Mouse (Mus musculus) embryonic facial prominence, embryonic 15.5 days (tissue): ENCODE data around the gene 4930404H24Rik. TPM values are rescaled to one million over a fixed set of nuclear protein-coding genes. Genes with fewer than 3 reads are reported as not detected.
A peak's percentile ranks its signal among the peaks of the same experiment; 100 is the strongest.

Experiments
- ATAC-seq: fragments of 200-750 bp; cut with Nextera tagmentation; 2 replicates; pipeline ENCODE4 v1.8.0; 2017; ENCODE audit warnings: low read depth, moderate TSS enrichment; ENCODE audit not compliant: insufficient number of reproducible peaks, low FRiP score, low TSS enrichment
- H3K27ac ChIP-seq: fragments of 300-500 bp; sonication (generic); replicated peaks from 2 replicates; pipeline ENCODE4 v1.5.1; 2015; ENCODE audit warnings: mild to moderate bottlenecking, inconsistent platforms
- H3K27me3 ChIP-seq: fragments of 300-500 bp; sonication (generic); 2 replicates; pipeline ENCODE4 v1.6.1; 2015; ENCODE audit warnings: inconsistent platforms
- H3K36me3 ChIP-seq: fragments of 300-500 bp; sonication (generic); 2 replicates; pipeline ENCODE4 v1.6.1; 2015; ENCODE audit warnings: mild to moderate bottlenecking, inconsistent platforms
- H3K4me1 ChIP-seq: fragments of 300-500 bp; sonication (generic); 2 replicates; pipeline ENCODE4 v1.6.1; 2015; ENCODE audit warnings: inconsistent platforms
- H3K4me2 ChIP-seq: fragments of 300-500 bp; sonication (generic); replicated peaks from 2 replicates; pipeline ENCODE4 v1.6.1; 2015; ENCODE audit warnings: mild to moderate bottlenecking, inconsistent platforms
- H3K4me3 ChIP-seq: fragments of 300-500 bp; sonication (generic); replicated peaks from 2 replicates; pipeline ENCODE4 v1.5.1; 2015; ENCODE audit warnings: mild to moderate bottlenecking, inconsistent platforms
- H3K9ac ChIP-seq: fragments of 300-500 bp; sonication (generic); 2 replicates; pipeline ENCODE4 v1.6.1; 2015; ENCODE audit warnings: inconsistent platforms
- H3K9me3 ChIP-seq: fragments of 300-500 bp; sonication (generic); replicated peaks from 2 replicates; pipeline ENCODE4 v1.6.1; 2016; ENCODE audit warnings: inconsistent platforms
- WGBS: fragments of 180-500 bp; shearing (Covaris S2); methylation state at CpG from one replicate; pipeline ENCODE4 v1.1.7; 2015; 5-methylcytosine and 5-hydroxymethylcytosine counted together
- polyA plus RNA-seq: library from polyadenylated mRNA; unstranded; fragments of >200 nt; fragmentation: Nextera tagmentation; extraction: Ambion mirVana; gene quantifications from 2 replicates; pipeline ENCODE4 v1.2.1, GENCODE M21; 2015

4930404H24Rik gene
- polyA plus RNA-seq, 1 experiment from 2014 or later, result not detected

GRCm38 (mm10) chr2:153454841-153455506 lies 37.6 kb upstream of the 4930404H24Rik start:
- H3K36me3 ChIP-seq, result no peaks in the 10 kb centered on the region
- H3K4me2 ChIP-seq, result no peak overlapping the region
- WGBS, result 55% methylated on average over 9 of the region's 9 CpGs
- peaks cover 10% of the 10 kb centered on the region for H3K4me1 ChIP-seq
- H3K27me3 ChIP-seq, result no peaks in the 10 kb centered on the region
- no peak overlapping the region for H3K4me3 ChIP-seq
- ATAC-seq, result no peak
- no peaks in the 10 kb centered on the region for H3K9me3 ChIP-seq
- no peak overlapping the region for H3K27ac ChIP-seq
- no peak overlapping the region for H3K9ac ChIP-seq

DNA sequence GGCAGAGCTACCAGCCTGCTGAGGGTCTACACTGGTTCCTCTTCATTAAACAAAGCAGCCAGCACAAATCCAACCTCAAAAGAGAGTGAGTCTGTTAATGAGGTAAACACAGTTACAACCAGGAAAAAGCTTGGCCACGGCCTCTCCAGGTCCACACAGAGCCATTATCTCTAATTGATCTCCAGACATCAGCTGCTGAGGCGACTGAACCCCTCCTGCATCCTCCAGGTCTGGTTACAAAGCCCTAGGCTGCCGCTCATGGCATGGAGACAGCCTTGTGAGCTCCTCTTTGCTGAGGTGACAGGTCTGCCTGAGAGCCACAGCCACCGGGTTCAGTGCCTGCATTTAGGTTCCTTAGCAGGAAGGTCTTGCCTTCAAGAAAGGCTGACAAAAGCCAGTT lies 35.1 kb upstream of the 4930404H24Rik start:
- Histone ChIP-seq H3K36me3 (no peaks in the 10 kb centered on the region), H3K9ac (no peak overlapping the region), H3K4me1 (peaks cover 10% of the 10 kb centered on the region), H3K27me3 (no peaks in the 10 kb centered on the region), H3K4me3 (no peak overlapping the region), H3K9me3 (no peaks in the 10 kb centered on the region), H3K4me2 (no peak overlapping the region), H3K27ac (peak overlapping the region; percentile 17; the same call in 1 of the 2 replicates)
- WGBS, result 25% methylated on average over 4 of the region's 4 CpGs
- no peak for ATAC-seq

DNA sequence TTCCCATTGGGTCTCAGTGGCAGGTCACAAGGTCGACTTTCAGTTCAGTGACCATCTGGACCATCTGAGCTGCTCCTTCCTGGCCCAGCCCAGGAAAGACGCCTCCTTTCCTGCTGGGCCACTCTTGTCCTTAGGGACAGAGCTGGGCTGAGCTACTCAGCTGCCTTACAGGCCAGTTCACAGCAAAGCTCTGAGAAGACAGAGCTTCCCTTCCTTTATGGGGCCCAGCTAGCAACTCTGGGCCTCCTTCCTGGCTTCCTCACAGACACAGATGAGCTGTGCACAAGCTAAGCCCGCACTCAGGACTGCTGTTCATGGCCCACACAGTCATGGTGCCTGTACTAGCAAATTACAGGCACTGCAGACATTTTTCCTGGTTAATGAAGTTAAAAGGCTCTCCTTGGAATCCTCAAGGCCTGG lies 34.6 kb upstream of the 4930404H24Rik start:
- H3K36me3 ChIP-seq, result no peaks in the 10 kb centered on the region
- peaks cover 10% of the 10 kb centered on the region for H3K4me1 ChIP-seq
- H3K27ac ChIP-seq, result peak overlapping the region; percentile 17; the same call in 1 of the 2 replicates
- no peak overlapping the region for H3K4me3 ChIP-seq
- H3K27me3 ChIP-seq, result no peaks in the 10 kb centered on the region
- H3K4me2 ChIP-seq, result no peak overlapping the region
- peak; percentile 35; the same call in 1 of the 2 replicates for ATAC-seq
- H3K9me3 ChIP-seq, result no peaks in the 10 kb centered on the region
- 31% methylated on average over 3 of the region's 3 CpGs for WGBS
- H3K9ac ChIP-seq, result no peak overlapping the region

DNA sequence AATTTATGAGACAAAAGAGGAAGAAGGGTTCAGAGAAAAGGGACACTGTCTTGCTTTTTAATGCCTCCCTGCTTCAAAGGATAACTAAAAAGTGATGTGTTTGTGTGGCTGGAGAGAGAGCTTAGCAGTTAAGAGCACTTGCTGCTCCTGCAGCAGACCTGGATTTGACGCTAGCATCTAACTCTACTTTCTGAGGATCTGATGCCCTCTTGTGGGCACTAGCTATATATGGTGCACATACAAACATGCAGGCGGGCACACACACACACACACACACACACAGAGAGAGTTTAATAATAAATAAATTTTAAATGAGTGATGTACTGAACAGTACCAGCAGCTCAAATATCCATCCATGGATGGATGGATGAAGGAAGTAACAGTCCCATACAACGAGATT lies 29.3 kb upstream of the 4930404H24Rik start:
- no peaks in the 10 kb centered on the region for H3K9me3 ChIP-seq
- no peak overlapping the region for H3K4me2 ChIP-seq
- no peak overlapping the region for H3K9ac ChIP-seq
- no peak overlapping the region for H3K27ac ChIP-seq
- no peak overlapping the region for H3K4me3 ChIP-seq
- no peak for ATAC-seq
- no peaks in the 10 kb centered on the region for H3K27me3 ChIP-seq
- WGBS, result 79% methylated on average over 3 of the region's 3 CpGs
- peaks cover 2% of the 10 kb centered on the region for H3K4me1 ChIP-seq
- H3K36me3 ChIP-seq, result no peaks in the 10 kb centered on the region

GRCm38 (mm10) chr2:153467372-153467771 lies 25.2 kb upstream of the 4930404H24Rik start:
- H3K27ac ChIP-seq, result no peak overlapping the region
- no peaks in the 10 kb centered on the region for H3K27me3 ChIP-seq
- 73% methylated on average over 1 of the region's 1 CpGs for WGBS
- ATAC-seq, result no peak
- H3K9me3 ChIP-seq, result no peaks in the 10 kb centered on the region
- H3K36me3 ChIP-seq, result no peaks in the 10 kb centered on the region
- no peak overlapping the region for H3K9ac ChIP-seq
- no peak overlapping the region for H3K4me2 ChIP-seq
- H3K4me1 ChIP-seq, result peaks cover 13% of the 10 kb centered on the region
- H3K4me3 ChIP-seq, result no peak overlapping the region

GRCm38 (mm10) chr2:153469317-153469716 lies 23.3 kb upstream of the 4930404H24Rik start:
- H3K27me3 ChIP-seq, result no peaks in the 10 kb centered on the region
- no peak overlapping the region for H3K4me3 ChIP-seq
- no peaks in the 10 kb centered on the region for H3K9me3 ChIP-seq
- H3K27ac ChIP-seq, result no peak overlapping the region
- 34% methylated on average over 2 of the region's 2 CpGs for WGBS
- H3K4me1 ChIP-seq, result peaks cover 13% of the 10 kb centered on the region
- no peak overlapping the region for H3K9ac ChIP-seq
- ATAC-seq, result no peak
- no peaks in the 10 kb centered on the region for H3K36me3 ChIP-seq
- H3K4me2 ChIP-seq, result no peak overlapping the region

DNA sequence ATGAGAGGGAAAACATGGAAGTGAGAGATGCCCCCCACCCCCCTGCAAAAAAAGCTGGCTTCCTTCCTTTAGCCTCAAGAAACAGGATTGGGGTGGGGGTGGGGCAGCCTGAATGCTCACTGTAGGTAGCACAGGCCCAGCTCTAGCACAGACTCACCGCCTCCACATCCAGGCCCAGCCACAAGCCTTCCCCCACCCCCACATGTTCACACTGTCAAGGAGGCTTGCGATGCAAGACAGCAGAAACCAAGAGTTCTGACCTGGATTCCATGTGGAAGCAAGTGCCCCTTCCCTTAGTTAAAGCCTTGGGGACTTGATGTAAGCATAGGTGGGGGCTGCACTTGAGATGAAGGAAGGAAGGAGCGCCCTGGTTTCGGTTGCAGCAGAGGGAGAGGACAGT lies 22.8 kb upstream of the 4930404H24Rik start:
- Histone ChIP-seq H3K4me3 (no peak overlapping the region), H3K9me3 (no peaks in the 10 kb centered on the region), H3K27ac (no peak overlapping the region), H3K4me1 (peaks cover 16% of the 10 kb centered on the region), H3K36me3 (no peaks in the 10 kb centered on the region), H3K4me2 (no peak overlapping the region), H3K9ac (no peak overlapping the region), H3K27me3 (no peaks in the 10 kb centered on the region)
- 43% methylated on average over 4 of the region's 4 CpGs for WGBS
- no peak for ATAC-seq

GRCm38 (mm10) chr2:153470983-153471382 lies 21.6 kb upstream of the 4930404H24Rik start:
- 0 out of 2 replicates have a peak, but pooled peaks have one; percentile 41 for ATAC-seq
- 21% methylated on average over 3 of the region's 3 CpGs for WGBS
- no peaks in the 10 kb centered on the region for H3K9me3 ChIP-seq
- H3K27ac ChIP-seq, result no peak overlapping the region
- H3K36me3 ChIP-seq, result no peaks in the 10 kb centered on the region
- no peak overlapping the region for H3K4me3 ChIP-seq
- H3K4me2 ChIP-seq, result no peak overlapping the region
- H3K9ac ChIP-seq, result no peak overlapping the region
- no peaks in the 10 kb centered on the region for H3K27me3 ChIP-seq
- peaks cover 28% of the 10 kb centered on the region for H3K4me1 ChIP-seq

DNA sequence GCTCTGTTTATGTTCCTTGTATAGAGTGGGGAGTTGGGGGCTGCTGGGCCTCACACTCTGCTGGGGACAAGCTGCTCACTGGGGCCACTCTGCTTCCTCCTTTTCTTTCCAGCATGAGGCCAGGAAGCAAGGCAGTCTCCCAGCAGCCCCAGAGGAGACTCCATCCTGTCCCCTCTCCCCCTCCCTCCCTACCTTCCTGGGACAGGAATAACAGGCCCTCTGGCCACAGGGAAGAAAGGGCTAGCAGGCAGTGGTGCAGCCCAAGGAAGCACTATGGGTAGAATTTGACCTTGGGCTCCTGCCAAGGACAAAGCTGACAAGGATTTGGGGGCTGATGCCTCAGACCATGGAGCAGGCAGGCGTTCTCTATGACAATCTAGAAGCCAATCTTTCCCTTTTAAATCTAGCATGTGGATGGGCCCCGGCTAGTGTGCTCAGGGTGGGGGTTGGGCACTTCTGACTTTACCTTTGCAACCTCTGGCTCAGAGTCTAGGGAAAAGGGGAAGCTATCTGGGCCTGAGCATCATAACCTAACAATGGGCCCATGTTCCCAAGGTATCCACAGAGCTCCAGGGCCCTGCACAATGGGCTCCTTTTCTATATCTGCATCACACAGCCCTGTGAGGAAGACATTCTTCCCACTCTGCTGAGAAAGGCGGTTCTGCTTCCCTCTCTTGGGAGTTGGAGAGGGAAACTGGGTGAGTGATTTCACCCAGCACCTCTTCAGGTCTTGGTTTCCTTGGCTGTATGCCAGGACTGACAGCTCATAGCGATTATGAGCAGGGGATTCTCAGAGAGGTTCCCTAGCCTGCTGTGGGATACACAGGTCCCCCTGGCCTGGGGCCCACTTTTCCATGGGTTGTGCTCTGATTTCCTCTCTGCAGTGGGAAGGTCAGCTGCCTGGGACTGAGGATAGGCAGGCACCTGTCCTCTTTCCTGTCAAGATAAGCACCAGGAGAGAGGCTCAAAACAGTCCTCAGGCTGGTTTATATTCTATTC lies 17.2 kb upstream of the 4930404H24Rik start:
- H3K4me2 ChIP-seq, result no peak overlapping the region
- no peaks in the 10 kb centered on the region for H3K9me3 ChIP-seq
- no peak overlapping the region for H3K4me3 ChIP-seq
- peak overlapping the region; percentile 41 for H3K27ac ChIP-seq
- H3K4me1 ChIP-seq, result peaks cover 25% of the 10 kb centered on the region
- H3K9ac ChIP-seq, result no peak overlapping the region
- 22% methylated on average over 4 of the region's 4 CpGs for WGBS
- no peaks in the 10 kb centered on the region for H3K27me3 ChIP-seq
- no peak for ATAC-seq
- H3K36me3 ChIP-seq, result no peaks in the 10 kb centered on the region

- H3K27me3 ChIP-seq, result no peaks in the 10 kb centered on the region
- H3K4me1 ChIP-seq, result peaks cover 37% of the 10 kb centered on the region
- H3K9me3 ChIP-seq, result no peaks in the 10 kb centered on the region
- no peak overlapping the region for H3K4me3 ChIP-seq
- H3K36me3 ChIP-seq, result no peaks in the 10 kb centered on the region
- WGBS, result 0% methylated on average over 4 of the region's 4 CpGs
- peak; percentile 45; the same call in 1 of the 2 replicates for ATAC-seq
- no peak overlapping the region for H3K27ac ChIP-seq
- H3K9ac ChIP-seq, result no peak overlapping the region
- no peak overlapping the region for H3K4me2 ChIP-seq
These were observed 14.0 kb upstream of the 4930404H24Rik start for GRCm38 (mm10) chr2:153478583-153478982.

DNA sequence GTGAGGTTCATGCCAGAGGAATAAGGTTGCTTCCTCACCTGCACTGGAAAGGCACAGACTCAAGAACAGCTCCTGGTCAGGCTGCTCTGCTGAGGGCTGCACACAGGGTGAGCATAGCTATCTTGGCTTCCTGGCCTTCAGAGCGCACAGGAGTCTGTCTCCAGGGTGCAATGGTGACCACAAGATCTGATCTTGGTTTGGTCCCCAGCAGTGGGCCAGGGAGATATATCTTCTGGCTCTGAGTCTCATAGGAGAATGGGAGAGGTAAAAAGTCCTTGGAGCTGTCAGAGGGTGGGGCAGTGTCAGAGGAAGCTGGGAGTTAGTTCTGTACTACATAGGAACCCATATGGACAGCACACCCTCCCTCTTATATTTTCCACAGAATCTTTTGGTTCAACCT lies 13.1 kb upstream of the 4930404H24Rik start:
- Histone ChIP-seq H3K36me3 (no peaks in the 10 kb centered on the region), H3K9ac (no peak overlapping the region), H3K4me1 (peaks cover 45% of the 10 kb centered on the region), H3K27me3 (0 out of 2 replicates have a peak, but pooled peaks cover 5% of the 10 kb centered on the region), H3K27ac (no peak overlapping the region), H3K9me3 (no peaks in the 10 kb centered on the region), H3K4me3 (no peak overlapping the region), H3K4me2 (no peak overlapping the region)
- no peak for ATAC-seq
- WGBS, result 97% methylated on average over 1 of the region's 1 CpGs
